Mouse (Mus musculus) CH12.LX (cell line): ENCODE data around the gene Srcap. TPM values are rescaled to one million over a fixed set of nuclear protein-coding genes. Genes with fewer than 3 reads are reported as not detected.

Experiments used
- DNase-seq: peaks from one replicate; pipeline ENCODE4 v3.0.0-alpha.2; 2013; ENCODE audit errors: extremely low read depth
- H3K27ac ChIP-seq: 2 replicates; pipeline ENCODE4 v1.5.1; 2012; ENCODE audit warnings: low read depth, mild to moderate bottlenecking, control low read depth, moderate library complexity; ENCODE audit not compliant: insufficient read depth
- H3K27me3 ChIP-seq: replicated peaks from 2 replicates; pipeline ENCODE3; 2012; ENCODE audit warnings: inconsistent platforms
- H3K36me3 ChIP-seq, 2 experiments: replicated peaks in 1 of 2; 2 replicates each; pipeline versions ENCODE3 to v1.6.1; 2012; ENCODE audit warnings: inconsistent platforms in 1 of 2, low read length in 1 of 2, mild to moderate bottlenecking in 1 of 2, mixed read lengths in 1 of 2, moderate library complexity in 1 of 2; ENCODE audit not compliant: control insufficient read depth in 1 of 2, insufficient read depth in 1 of 2
- H3K4me1 ChIP-seq, 2 experiments: 2 replicates each; pipeline ENCODE4 v1.6.1; 2012; ENCODE audit warnings: inconsistent platforms in 1 of 2, moderate library complexity in 1 of 2; ENCODE audit not compliant: insufficient read depth in 2 of 2, control insufficient read depth in 1 of 2
- H3K4me2 ChIP-seq: 2 replicates; pipeline ENCODE4 v1.6.1; 2012; ENCODE audit warnings: low read depth, mild to moderate bottlenecking, control low read depth; ENCODE audit not compliant: poor library complexity, insufficient read depth, severe bottlenecking
- H3K4me3 ChIP-seq, 3 experiments: fragments of 150-350 bp in 1 of 3; sonication (generic) in 1 of 3; replicated peaks in 1 of 3; 2 replicates each; pipeline versions ENCODE3 to v1.5.1; 2011 to 2012; ENCODE audit warnings: low read depth in 2 of 3, low read length in 2 of 3, mild to moderate bottlenecking in 2 of 3, moderate library complexity in 2 of 3, control low read depth in 1 of 3, improper control_type of control experiment in 1 of 3, inconsistent platforms in 1 of 3, mixed read lengths in 1 of 3; ENCODE audit not compliant: poor library complexity in 1 of 3
- H3K79me2 ChIP-seq: replicated peaks from 2 replicates; pipeline ENCODE4 v1.6.1; 2012; ENCODE audit warnings: mild to moderate bottlenecking, moderate library complexity; ENCODE audit not compliant: control insufficient read depth, poor library complexity, insufficient read depth, severe bottlenecking; ENCODE audit errors: extremely low read depth
- H3K9ac ChIP-seq: 2 replicates; pipeline ENCODE4 v1.6.1; 2012; ENCODE audit warnings: low read depth, mild to moderate bottlenecking, control low read depth, moderate library complexity; ENCODE audit not compliant: insufficient read depth
- H3K9me3 ChIP-seq: replicated peaks from 2 replicates; pipeline ENCODE3; 2012; ENCODE audit warnings: low read length, inconsistent platforms, mixed read lengths
- BHLHE40 ChIP-seq: IDR thresholded peaks from 2 replicates; pipeline ENCODE4 v1.6.1; 2011; ENCODE audit warnings: mild to moderate bottlenecking, low read depth, low read length, improper control_type of control experiment
- CHD2 ChIP-seq: IDR thresholded peaks from 2 replicates; pipeline ENCODE4 v1.6.1; 2011; ENCODE audit warnings: low read length, improper control_type of control experiment
- CTCF ChIP-seq, 2 experiments: IDR thresholded peaks in 1 of 2; conservative IDR thresholded peaks in 1 of 2; 2 replicates each; pipeline ENCODE4 v1.5.1; 2011 to 2012; ENCODE audit warnings: low read depth in 2 of 2, low read length in 2 of 2, improper control_type of control experiment in 1 of 2, inconsistent platforms in 1 of 2, mild to moderate bottlenecking in 1 of 2, moderate library complexity in 1 of 2
- E2F4 ChIP-seq: IDR thresholded peaks from 2 replicates; pipeline ENCODE4 v1.6.1; 2011; ENCODE audit warnings: low read depth, low read length, improper control_type of control experiment; ENCODE audit not compliant: insufficient replicate concordance
- ELF1 ChIP-seq: IDR thresholded peaks from 2 replicates; pipeline ENCODE4 v1.6.1; 2014; ENCODE audit warnings: low read depth, mild to moderate bottlenecking, inconsistent platforms, low read length, improper control_type of control experiment
- EP300 ChIP-seq: IDR thresholded peaks from 2 replicates; pipeline ENCODE4 v1.6.1; 2011; ENCODE audit warnings: low read length, improper control_type of control experiment
- ETS1 ChIP-seq: conservative IDR thresholded peaks from 2 replicates; pipeline ENCODE4 v1.6.1; 2012; ENCODE audit warnings: low read depth, mild to moderate bottlenecking, inconsistent platforms, low read length, improper control_type of control experiment, moderate library complexity
- GABPA ChIP-seq: IDR thresholded peaks from 2 replicates; pipeline ENCODE4 v1.6.1; 2012; ENCODE audit warnings: low read depth, low read length, improper control_type of control experiment, inconsistent platforms; ENCODE audit not compliant: insufficient replicate concordance
- HCFC1 ChIP-seq: IDR thresholded peaks from 2 replicates; pipeline ENCODE4 v1.6.1; 2012; ENCODE audit warnings: low read depth, mild to moderate bottlenecking, inconsistent platforms, low read length, improper control_type of control experiment
- IRF4 ChIP-seq: IDR thresholded peaks from 2 replicates; pipeline ENCODE4 v1.6.1; 2014; ENCODE audit warnings: low read depth, mild to moderate bottlenecking, inconsistent platforms, low read length, improper control_type of control experiment
- JUND ChIP-seq: conservative IDR thresholded peaks from 2 replicates; pipeline ENCODE4 v1.6.1; 2011; ENCODE audit warnings: low read depth, low read length, improper control_type of control experiment
- MAFK ChIP-seq: IDR thresholded peaks from 2 replicates; pipeline ENCODE4 v1.6.1; 2011; ENCODE audit warnings: low read length, improper control_type of control experiment; ENCODE audit not compliant: insufficient replicate concordance
- MAX ChIP-seq: IDR thresholded peaks from 2 replicates; pipeline ENCODE4 v1.6.1; 2011; ENCODE audit warnings: low read length, improper control_type of control experiment
- MAZ ChIP-seq: IDR thresholded peaks from 2 replicates; pipeline ENCODE4 v1.6.1; 2012; ENCODE audit warnings: low read depth, mild to moderate bottlenecking, inconsistent platforms, low read length, improper control_type of control experiment, moderate library complexity
- MEF2A ChIP-seq: IDR thresholded peaks from 2 replicates; pipeline ENCODE4 v1.6.1; 2014; ENCODE audit warnings: low read depth, mild to moderate bottlenecking, inconsistent platforms, low read length, improper control_type of control experiment, borderline replicate concordance
- MXI1 ChIP-seq: IDR thresholded peaks from 2 replicates; pipeline ENCODE4 v1.6.1; 2011; ENCODE audit warnings: mild to moderate bottlenecking, low read depth, low read length, improper control_type of control experiment
- MYC ChIP-seq: IDR thresholded peaks from 2 replicates; pipeline ENCODE4 v1.6.1; 2011; ENCODE audit warnings: low read depth, mild to moderate bottlenecking, improper control_type of control experiment, low read length
- NELFE ChIP-seq: IDR thresholded peaks from 2 replicates; pipeline ENCODE4 v1.6.1; 2011; ENCODE audit warnings: low read depth, low read length, improper control_type of control experiment
- PAX5 ChIP-seq: IDR thresholded peaks from 2 replicates; pipeline ENCODE4 v1.6.1; 2012; ENCODE audit warnings: low read length, inconsistent platforms, mixed read lengths
- POLR2A ChIP-seq: IDR thresholded peaks from 2 replicates; pipeline ENCODE4 v1.6.1; 2011; ENCODE audit warnings: low read depth, mild to moderate bottlenecking, improper control_type of control experiment, low read length
- POLR2AphosphoS2 ChIP-seq: IDR thresholded peaks from 2 replicates; pipeline ENCODE4 v1.6.1; 2011; ENCODE audit warnings: low read depth, low read length, improper control_type of control experiment
- RAD21 ChIP-seq: IDR thresholded peaks from 2 replicates; pipeline ENCODE4 v1.6.1; 2011; ENCODE audit warnings: low read depth, mild to moderate bottlenecking, low read length, improper control_type of control experiment, moderate library complexity
- RCOR1 ChIP-seq: conservative IDR thresholded peaks from 2 replicates; pipeline ENCODE4 v1.6.1; 2012; ENCODE audit warnings: low read depth, mild to moderate bottlenecking, inconsistent platforms, low read length, improper control_type of control experiment
- SIN3A ChIP-seq: IDR thresholded peaks from 2 replicates; pipeline ENCODE4 v1.6.1; 2012; ENCODE audit warnings: low read length, improper control_type of control experiment, inconsistent platforms
- SMC3 ChIP-seq: IDR thresholded peaks from 2 replicates; pipeline ENCODE4 v1.6.1; 2011; ENCODE audit warnings: low read depth, low read length, improper control_type of control experiment
- TBP ChIP-seq: conservative IDR thresholded peaks from 2 replicates; pipeline ENCODE4 v1.6.1; 2011; ENCODE audit warnings: low read depth, low read length, improper control_type of control experiment
- TCF12 ChIP-seq: IDR thresholded peaks from 2 replicates; pipeline ENCODE4 v1.6.1; 2014; ENCODE audit warnings: low read depth, mild to moderate bottlenecking, inconsistent platforms, low read length, improper control_type of control experiment
- UBTF ChIP-seq: IDR thresholded peaks from 2 replicates; pipeline ENCODE4 v1.6.1; 2012; ENCODE audit warnings: low read depth, mild to moderate bottlenecking, inconsistent platforms, low read length, improper control_type of control experiment, moderate library complexity
- USF2 ChIP-seq: conservative IDR thresholded peaks from 2 replicates; pipeline ENCODE4 v1.6.1; 2011; ENCODE audit warnings: low read depth, low read length, improper control_type of control experiment
- ZC3H11A ChIP-seq: IDR thresholded peaks from 2 replicates; pipeline ENCODE4 v1.6.1; 2012; ENCODE audit warnings: low read depth, mild to moderate bottlenecking, inconsistent platforms, low read length, improper control_type of control experiment
- ZKSCAN1 ChIP-seq: IDR thresholded peaks from 2 replicates; pipeline ENCODE4 v1.6.1; 2012; ENCODE audit warnings: low read depth, inconsistent platforms, low read length, improper control_type of control experiment, borderline replicate concordance
- ZMIZ1 ChIP-seq: IDR thresholded peaks from 2 replicates; pipeline ENCODE4 v1.6.1; 2012; ENCODE audit warnings: low read depth, mild to moderate bottlenecking, inconsistent platforms, low read length, improper control_type of control experiment
- ZNF384 ChIP-seq: IDR thresholded peaks from 2 replicates; pipeline ENCODE4 v1.6.1; 2012; ENCODE audit warnings: low read depth, low read length, improper control_type of control experiment, inconsistent platforms
- dilution Hi-C: fragments of 300-500 bp; cut with MboI; formaldehyde crosslinking; loops from 2 replicates; pipeline ENCODE4 v1.14.3; 2020; ENCODE audit warnings: low sequenced_read_pairs; ENCODE audit not compliant: extremely low pct_unique_long_range_greater_than_20kb, extremely low pct_ligation_motif_present
- in situ Hi-C: fragments of 300-500 bp; cut with MboI; formaldehyde crosslinking; loops from 3 replicates; pipeline ENCODE4 v1.14.3; 2019; ENCODE audit warnings: low sequenced_read_pairs, low pct_ligation_motif_present, low pct_unique_long_range_greater_than_20kb, mixed read lengths
- polyA plus RNA-seq: library from polyadenylated mRNA; unstranded; fragments of >175 nt; gene quantifications from 2 replicates; pipeline ENCODE4 v1.2.1, GENCODE M21; 2012; ENCODE audit warnings: low read depth; ENCODE audit not compliant: insufficient read length
- total RNA-seq, 2 experiments: library from RNA; depleted of rRNA; stranded (reverse); fragments of 300-350 nt in 1 of 2; fragments of >200 nt in 1 of 2; gene quantifications; 2 replicates each; pipeline ENCODE4 v1.2.3; 2012 to 2014

Srcap gene
- total and polyA plus RNA-seq, 3 experiments = 4.1 to 28.1 (median 19.9) TPM

GRCm38 (mm10) chr7:127477687-127478634 lies 33.8 kb upstream of the Srcap start (continued):
- TF ChIP-seq MEF2A = no peak; the same call in 1 of the 2 replicates
- TF ChIP-seq POLR2AphosphoS2 = peak; percentile 90
- TF ChIP-seq ZKSCAN1 = no peak
- no peak for TF ChIP-seq ZNF384
- no peak for TF ChIP-seq PAX5
- TF ChIP-seq TCF12 = peak; percentile 64
- no peak for TF ChIP-seq SMC3
- TF ChIP-seq MAX = peak; percentile 62; the same call in 1 of the 2 replicates
- peak; percentile 92 for TF ChIP-seq MAZ
- TF ChIP-seq BHLHE40 = peak; percentile 20; the same call in 1 of the 2 replicates

GRCm38 (mm10) chr7:127478635-127479317 lies 33.0 kb upstream of the Srcap start, which contains the start of gene Fbrs:
Gene Fbrs (plus strand): TSS chr7:127479199.
- DNase-seq = peak; percentile 94
- in situ Hi-C loops = loop anchor here (5.0 kb wide), 1 partner anchor 116 kb away; no protein-coding TSS in a partner anchor
- H3K4me1 ChIP-seq = peaks cover 8 to 34% of the 10 kb centered on the region in 2 experiments
- peak within 1 kb of the TSS; percentile 80 to 98 (median 97) for H3K4me3 ChIP-seq
- peaks cover 42% of the 10 kb centered on the region for H3K79me2 ChIP-seq
- peaks cover 35 to 62% of the 10 kb centered on the region in 2 experiments for H3K36me3 ChIP-seq
- dilution Hi-C loops = no loop called here
- H3K27ac ChIP-seq = peak within 1 kb of the TSS; percentile 88
- H3K9ac ChIP-seq = peak within 1 kb of the TSS; percentile 98
- peak within 1 kb of the TSS; percentile 87 for H3K4me2 ChIP-seq
- no peaks in the 10 kb centered on the region for H3K9me3 ChIP-seq
- no peaks in the 10 kb centered on the region for H3K27me3 ChIP-seq
- TF ChIP-seq USF2 (0 out of 2 replicates have a peak, but pooled peaks have one; percentile 29), ETS1 (no peak), ZC3H11A (no peak), JUND (no peak), NELFE (peak; percentile 37; the same call in 1 of the 2 replicates), ELF1 (no peak), BHLHE40 (peak; percentile 28; the same call in 1 of the 2 replicates), MXI1 (peak; percentile 61), TBP (peak; percentile 75), CTCF (conservative IDR thresholded peaks at IDR 0.05 in 1 of 2, IDR thresholded peaks at IDR 0.05 in 1 of 2; ENCODE audit: low read depth in 2 of 2, low read length in 2 of 2) (no peak), E2F4 (no peak), MYC (no peak), SIN3A (peak; percentile 13; the same call in 1 of the 2 replicates), RCOR1 (no peak), POLR2A (peak; percentile 65), UBTF (peak; percentile 42; the same call in 1 of the 2 replicates), MAFK (no peak), CHD2 (no peak), MAZ (no peak), IRF4 (no peak), ZNF384 (no peak), RAD21 (no peak), EP300 (no peak), SMC3 (no peak), ZKSCAN1 (no peak), GABPA (no peak), HCFC1 (no peak; the same call in 1 of the 2 replicates), ZMIZ1 (no peak), POLR2AphosphoS2 (no peak), TCF12 (peak; percentile 19; the same call in 1 of the 2 replicates)
